Mouse (Mus musculus) heart, embryonic 11.5 days (tissue): ENCODE measurements around the gene B4galt3. TPM values are rescaled to one million over a fixed set of nuclear protein-coding genes. Genes with fewer than 3 reads are reported as not detected.

ENCODE experiments used
- ATAC-seq: fragments of 200-750 bp; cut with Nextera tagmentation; replicated peaks from 2 replicates; pipeline ENCODE4 v1.8.0; 2017; ENCODE audit warnings: moderate library complexity; ENCODE audit not compliant: insufficient number of reproducible peaks, low FRiP score, low TSS enrichment
- H3K27ac ChIP-seq: fragments of 300-500 bp; sonication (generic); 2 replicates; pipeline ENCODE4 v1.5.1; 2014; ENCODE audit warnings: mild to moderate bottlenecking, low read depth, low read length
- H3K27me3 ChIP-seq: fragments of 300-500 bp; sonication (generic); 2 replicates; pipeline ENCODE4 v1.6.1; 2014; ENCODE audit warnings: mild to moderate bottlenecking, low read length, mixed read lengths; ENCODE audit not compliant: control insufficient read depth, insufficient read depth
- H3K36me3 ChIP-seq: fragments of 300-500 bp; sonication (generic); 2 replicates; pipeline ENCODE4 v1.6.1; 2014; ENCODE audit warnings: mild to moderate bottlenecking, low read length, moderate library complexity, mixed read lengths; ENCODE audit not compliant: control insufficient read depth, insufficient read depth
- H3K4me1 ChIP-seq: fragments of 300-500 bp; sonication (generic); 2 replicates; pipeline ENCODE4 v1.6.1; 2014; ENCODE audit warnings: low read length; ENCODE audit not compliant: control insufficient read depth, insufficient read depth
- H3K4me2 ChIP-seq: fragments of 300-500 bp; sonication (generic); 2 replicates; pipeline ENCODE4 v1.6.1; 2014; ENCODE audit warnings: mild to moderate bottlenecking, moderate library complexity
- H3K4me3 ChIP-seq: fragments of 300-500 bp; sonication (generic); 2 replicates; pipeline ENCODE4 v1.5.1; 2014; ENCODE audit warnings: low read depth, low read length
- H3K9ac ChIP-seq: fragments of 300-500 bp; sonication (generic); 2 replicates; pipeline ENCODE4 v1.6.1; 2014; ENCODE audit warnings: mild to moderate bottlenecking, low read depth, low read length, moderate library complexity
- H3K9me3 ChIP-seq: fragments of 300-500 bp; sonication (generic); replicated peaks from 2 replicates; pipeline ENCODE4 v1.6.1; 2016; ENCODE audit warnings: low read length; ENCODE audit not compliant: control insufficient read depth
- WGBS: fragments of 180-500 bp; shearing (Covaris S2); extraction: QIAGEN DNeasy Blood & Tissue Kit; methylation state at CpG from one replicate; pipeline ENCODE4 v1.1.7; 2014; ENCODE audit not compliant: insufficient replicate concordance; 5-methylcytosine and 5-hydroxymethylcytosine counted together
- polyA plus RNA-seq: library from polyadenylated mRNA; unstranded; fragments of >200 nt; fragmentation: Nextera tagmentation; extraction: Ambion mirVana; gene quantifications from 2 replicates; pipeline ENCODE4 v1.2.1, GENCODE M21; 2014

Gene B4galt3
- polyA plus RNA-seq, 1 experiment from 2014 or later = 49.4 TPM

DNA sequence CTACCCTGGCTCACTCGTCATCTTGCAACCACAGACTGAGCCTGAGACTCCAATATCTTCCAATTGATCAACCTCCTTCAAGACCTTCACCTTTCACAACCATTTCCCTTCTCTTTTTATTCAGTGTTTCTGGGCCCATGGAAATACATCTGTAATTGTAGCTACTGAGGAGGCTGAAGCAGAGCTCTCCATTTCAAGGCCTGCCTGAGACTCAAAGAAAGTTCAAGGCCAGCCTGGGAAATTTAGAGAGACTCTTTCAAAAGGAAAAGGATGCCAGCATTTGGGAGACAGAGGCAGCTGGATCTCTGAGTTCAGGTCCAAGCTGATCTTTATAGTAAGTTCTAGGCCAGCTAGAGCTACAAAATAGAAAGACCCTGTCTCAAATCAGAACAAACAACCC, 42.2 kb upstream of the B4galt3 start:
- Histone ChIP-seq H3K36me3 (no peaks in the 10 kb centered on the region), H3K27ac (no peak overlapping the region), H3K27me3 (no peaks in the 10 kb centered on the region), H3K4me2 (no peak overlapping the region), H3K9ac (no peak overlapping the region), H3K9me3 (no peaks in the 10 kb centered on the region), H3K4me1 (0 out of 2 replicates have a peak, but pooled peaks cover 4% of the 10 kb centered on the region), H3K4me3 (no peak overlapping the region)
- no peak for ATAC-seq
- 71% methylated on average over 1 of the region's 1 CpGs for WGBS

DNA sequence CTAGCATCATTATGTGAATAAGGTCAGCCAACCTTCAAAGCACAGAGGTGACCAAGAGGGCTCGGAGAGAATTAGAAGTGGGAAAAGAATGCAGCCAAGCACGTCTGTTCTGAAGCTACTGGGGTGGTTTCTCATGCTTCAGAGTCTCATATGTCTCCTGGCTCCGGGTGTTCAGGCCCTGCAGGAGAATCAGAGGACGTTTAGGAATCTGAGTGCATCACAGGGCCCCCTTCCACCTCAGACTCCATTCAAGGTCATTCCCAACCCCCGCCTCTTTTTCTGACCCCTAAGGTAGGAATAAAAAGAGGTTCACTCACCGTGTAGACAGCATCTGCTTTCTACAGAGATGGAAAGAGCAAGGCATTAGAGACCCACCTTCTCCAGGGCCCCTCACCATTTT, 40.4 kb upstream of the B4galt3 start:
- H3K9ac ChIP-seq = no peak overlapping the region
- H3K4me3 ChIP-seq = no peak overlapping the region
- H3K4me1 ChIP-seq = peaks cover 8% of the 10 kb centered on the region; the same call in 1 of the 2 replicates
- no peak overlapping the region for H3K4me2 ChIP-seq
- H3K27me3 ChIP-seq = no peaks in the 10 kb centered on the region
- H3K9me3 ChIP-seq = no peaks in the 10 kb centered on the region
- ATAC-seq = no peak
- WGBS = 57% methylated on average over 6 of the region's 6 CpGs
- H3K27ac ChIP-seq = no peak overlapping the region
- peaks cover 3% of the 10 kb centered on the region; the same call in 1 of the 2 replicates for H3K36me3 ChIP-seq

DNA sequence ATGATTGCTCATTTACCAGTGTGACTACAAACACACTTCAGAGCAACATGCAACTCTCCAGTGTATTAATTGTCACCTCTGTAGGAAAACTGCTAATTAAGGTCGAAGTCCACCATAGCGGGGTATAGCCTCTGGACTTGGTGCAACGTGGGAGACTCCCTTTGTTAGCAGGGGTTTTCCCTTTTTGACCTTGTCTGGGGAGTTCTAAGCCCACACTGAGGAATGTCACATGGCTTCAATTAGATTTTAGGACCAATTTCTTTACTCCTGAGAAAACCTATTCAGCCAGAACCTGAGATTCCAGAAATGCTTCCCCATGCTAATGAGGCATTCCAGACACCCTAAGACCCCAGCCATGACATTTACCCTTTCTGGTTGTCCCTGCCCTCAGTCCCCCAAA, 39.9 kb upstream of the B4galt3 start:
- no peaks in the 10 kb centered on the region for H3K9me3 ChIP-seq
- no peaks in the 10 kb centered on the region for H3K27me3 ChIP-seq
- 72% methylated on average over 3 of the region's 3 CpGs for WGBS
- no peak overlapping the region for H3K9ac ChIP-seq
- ATAC-seq = no peak
- H3K4me3 ChIP-seq = no peak overlapping the region
- H3K4me2 ChIP-seq = no peak overlapping the region
- H3K36me3 ChIP-seq = peaks cover 8% of the 10 kb centered on the region; the same call in 1 of the 2 replicates
- H3K27ac ChIP-seq = no peak overlapping the region
- H3K4me1 ChIP-seq = peaks cover 8% of the 10 kb centered on the region; the same call in 1 of the 2 replicates

GRCm38 (mm10) chr1:171231844-171232243, 38.3 kb upstream of the B4galt3 start:
- H3K4me2 ChIP-seq = no peak overlapping the region
- no peaks in the 10 kb centered on the region for H3K27me3 ChIP-seq
- ATAC-seq = no peak
- no peak overlapping the region for H3K4me3 ChIP-seq
- H3K9me3 ChIP-seq = no peaks in the 10 kb centered on the region
- no peak overlapping the region for H3K9ac ChIP-seq
- 71% methylated on average over 4 of the region's 4 CpGs for WGBS
- peaks cover 8% of the 10 kb centered on the region; the same call in 1 of the 2 replicates for H3K4me1 ChIP-seq
- peaks cover 14% of the 10 kb centered on the region for H3K36me3 ChIP-seq
- H3K27ac ChIP-seq = no peak overlapping the region

DNA sequence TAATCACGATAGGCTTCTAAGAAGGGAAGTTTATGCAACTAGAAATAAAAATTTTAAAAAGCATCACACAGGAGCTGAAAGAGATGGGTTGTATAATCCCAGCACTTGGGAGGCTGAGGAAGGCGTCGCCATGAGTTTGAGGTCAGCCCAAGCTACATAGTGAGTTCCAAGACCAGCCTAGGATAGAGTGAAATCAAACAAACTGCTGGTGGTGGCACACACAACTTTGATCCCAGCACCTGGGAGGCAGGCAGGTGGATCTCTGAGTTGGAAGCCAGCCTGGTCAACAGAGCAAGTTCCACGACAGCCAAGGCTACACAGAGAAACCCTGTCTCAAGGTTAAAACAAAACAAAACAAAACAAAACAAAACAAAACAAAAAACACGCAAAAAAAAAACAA, 37.8 kb upstream of the B4galt3 start:
- Histone ChIP-seq H3K4me2 (no peak overlapping the region), H3K36me3 (peaks cover 14% of the 10 kb centered on the region), H3K27me3 (no peaks in the 10 kb centered on the region), H3K4me1 (peaks cover 8% of the 10 kb centered on the region; the same call in 1 of the 2 replicates), H3K9ac (no peak overlapping the region), H3K4me3 (no peak overlapping the region), H3K27ac (no peak overlapping the region), H3K9me3 (no peaks in the 10 kb centered on the region)
- 83% methylated on average over 5 of the region's 5 CpGs for WGBS
- no peak for ATAC-seq

DNA sequence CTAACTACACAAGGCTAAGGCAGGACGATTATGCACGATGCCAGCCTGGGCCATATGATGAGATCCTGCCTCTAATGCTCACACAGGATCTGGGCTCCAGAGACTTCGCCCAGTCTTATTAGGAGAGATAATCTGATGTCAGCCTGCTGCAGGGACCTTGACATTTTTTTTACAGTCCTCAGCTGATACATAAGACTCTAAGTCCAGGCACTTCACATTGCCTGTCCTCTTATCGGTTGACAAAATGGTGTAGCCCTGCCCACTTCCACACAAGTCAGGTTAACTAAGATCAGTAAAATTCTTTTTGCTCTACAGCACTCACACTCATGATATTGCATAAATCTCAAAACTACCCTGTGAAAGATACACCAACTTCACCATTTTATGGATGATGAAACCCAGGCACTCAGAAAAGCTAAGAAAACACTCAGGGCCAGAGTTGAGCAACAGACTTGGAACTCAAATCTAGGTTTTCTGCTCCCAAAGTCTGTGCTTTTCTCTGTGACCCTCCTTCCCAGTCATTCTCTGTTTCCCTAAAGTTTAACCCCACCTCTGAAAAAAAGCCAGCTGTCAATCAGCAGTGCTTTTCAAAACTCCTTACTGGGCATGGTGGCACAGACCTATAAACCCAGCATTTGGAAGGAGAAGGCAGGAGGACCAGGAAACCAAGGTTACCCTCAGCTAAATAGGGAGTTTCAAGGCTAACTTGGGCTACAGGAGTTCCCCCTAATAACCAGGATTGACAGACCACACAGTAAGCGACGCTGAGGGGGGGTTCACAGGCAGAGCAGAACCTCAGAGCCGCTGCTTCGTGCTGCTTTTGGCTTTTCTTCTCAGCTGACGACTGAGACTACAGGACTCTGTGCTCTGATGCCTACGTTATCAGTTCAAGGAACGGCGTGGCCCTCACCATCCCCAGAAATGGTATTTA, 37.1 kb upstream of the B4galt3 start:
- Histone ChIP-seq H3K9ac (no peak overlapping the region), H3K36me3 (peaks cover 16% of the 10 kb centered on the region), H3K4me2 (no peak overlapping the region), H3K27me3 (no peaks in the 10 kb centered on the region), H3K4me3 (no peak overlapping the region), H3K4me1 (peaks cover 8% of the 10 kb centered on the region; the same call in 1 of the 2 replicates), H3K27ac (0 out of 2 replicates have a peak overlapping the region, but pooled peaks have one; percentile 22), H3K9me3 (no peaks in the 10 kb centered on the region)
- WGBS = 50% methylated on average over 12 of the region's 12 CpGs
- no peak for ATAC-seq

GRCm38 (mm10) chr1:171234126-171234525, 36.0 kb upstream of the B4galt3 start, which contains the start of gene Fcer1g:
Gene Fcer1g, minus strand, starts transcription at chr1:171234365.
- Histone ChIP-seq H3K9me3 (no peaks in the 10 kb centered on the region), H3K27ac (0 out of 2 replicates have a peak within 1 kb of the TSS, but pooled peaks have one; percentile 22), H3K4me2 (no peak within 1 kb of the TSS), H3K27me3 (no peaks in the 10 kb centered on the region), H3K36me3 (peaks cover 23% of the 10 kb centered on the region), H3K4me3 (no peak within 1 kb of the TSS), H3K4me1 (peaks cover 8% of the 10 kb centered on the region; the same call in 1 of the 2 replicates), H3K9ac (no peak within 1 kb of the TSS)
- no peak for ATAC-seq
- WGBS = 88% methylated on average over 14 of the region's 14 CpGs

GRCm38 (mm10) chr1:171234538-171234937, 35.6 kb upstream of the B4galt3 start:
- 90% methylated on average over 4 of the region's 4 CpGs for WGBS
- Histone ChIP-seq H3K27ac (no peak overlapping the region), H3K4me2 (no peak overlapping the region), H3K9me3 (no peaks in the 10 kb centered on the region), H3K9ac (no peak overlapping the region), H3K27me3 (no peaks in the 10 kb centered on the region), H3K36me3 (peaks cover 26% of the 10 kb centered on the region), H3K4me3 (no peak overlapping the region), H3K4me1 (peaks cover 8% of the 10 kb centered on the region; the same call in 1 of the 2 replicates)
- ATAC-seq = no peak
